Mouse (Mus musculus) adrenal gland, adult 8-10 months (tissue): ENCODE measurements around the gene Klf6. TPM values are rescaled to one million over a fixed set of nuclear protein-coding genes. Genes with fewer than 3 reads are reported as not detected.
A peak's percentile ranks its signal among the peaks of the same experiment; 100 is the strongest.

Experiments
- DNase-seq: peaks from one replicate; pipeline ENCODE4 v3.0.0; 2022
- total RNA-seq, 4 experiments: library from RNA; stranded (reverse); gene quantifications; 2 replicates each; pipeline ENCODE4 v1.2.4; 2022

The Klf6 gene
- 10 to 100 TPM; 34.6 to 57.1 (median 44.8) TPM for total RNA-seq

GRCm38 (mm10) chr13:5861157-5862002 is at the start of gene Klf6:
TSS of gene Klf6 (plus strand) at chr13:5861482.
- peak; percentile 100 for DNase-seq

GRCm38 (mm10) chr13:5813433-5813832 is 47.8 kb upstream of the Klf6 start:
- no peak for DNase-seq

- DNase-seq = no peak
Measured at GRCm38 (mm10) chr13:5817250-5817649, 44.0 kb upstream of the Klf6 start.

GRCm38 (mm10) chr13:5819173-5819572 is 42.1 kb upstream of the Klf6 start:
- DNase-seq = no peak

- DNase-seq = no peak
Measured at GRCm38 (mm10) chr13:5822586-5822985, 38.7 kb upstream of the Klf6 start.

- DNase-seq = no peak
Measured at GRCm38 (mm10) chr13:5823150-5823549, 38.1 kb upstream of the Klf6 start.

GRCm38 (mm10) chr13:5824189-5824815 is 37.0 kb upstream of the Klf6 start:
- no peak for DNase-seq

GRCm38 (mm10) chr13:5826170-5826827 is 35.0 kb upstream of the Klf6 start:
- DNase-seq = no peak

- no peak for DNase-seq
Measured at GRCm38 (mm10) chr13:5831976-5832375, 29.3 kb upstream of the Klf6 start.

GRCm38 (mm10) chr13:5837174-5837777 is 24.0 kb upstream of the Klf6 start:
- no peak for DNase-seq

GRCm38 (mm10) chr13:5841418-5841817 is 19.9 kb upstream of the Klf6 start:
- DNase-seq = no peak

- no peak for DNase-seq
Measured at GRCm38 (mm10) chr13:5842911-5843310, 18.4 kb upstream of the Klf6 start.

- no peak for DNase-seq
Measured at GRCm38 (mm10) chr13:5843829-5844228, 17.5 kb upstream of the Klf6 start.

GRCm38 (mm10) chr13:5844338-5844737 is 16.9 kb upstream of the Klf6 start:
- DNase-seq = no peak

- DNase-seq = peak; percentile 70
Measured at GRCm38 (mm10) chr13:5845161-5845590, 16.1 kb upstream of the Klf6 start.

GRCm38 (mm10) chr13:5845605-5846004 is 15.7 kb upstream of the Klf6 start:
- DNase-seq = no peak

GRCm38 (mm10) chr13:5846860-5847259 is 14.4 kb upstream of the Klf6 start:
- DNase-seq = no peak

GRCm38 (mm10) chr13:5847736-5848135 is 13.5 kb upstream of the Klf6 start:
- DNase-seq = no peak

GRCm38 (mm10) chr13:5860651-5861156 is 578 bp upstream of the Klf6 start:
- no peak for DNase-seq

GRCm38 (mm10) chr13:5862003-5862625 is 832 bp downstream of the Klf6 start:
- no peak for DNase-seq

GRCm38 (mm10) chr13:5862626-5863407 is 1.5 kb downstream of the Klf6 start:
- DNase-seq = no peak
